Mouse (Mus musculus): ENCODE data around the gene Tbc1d21.

Tbc1d21 gene

DNA sequence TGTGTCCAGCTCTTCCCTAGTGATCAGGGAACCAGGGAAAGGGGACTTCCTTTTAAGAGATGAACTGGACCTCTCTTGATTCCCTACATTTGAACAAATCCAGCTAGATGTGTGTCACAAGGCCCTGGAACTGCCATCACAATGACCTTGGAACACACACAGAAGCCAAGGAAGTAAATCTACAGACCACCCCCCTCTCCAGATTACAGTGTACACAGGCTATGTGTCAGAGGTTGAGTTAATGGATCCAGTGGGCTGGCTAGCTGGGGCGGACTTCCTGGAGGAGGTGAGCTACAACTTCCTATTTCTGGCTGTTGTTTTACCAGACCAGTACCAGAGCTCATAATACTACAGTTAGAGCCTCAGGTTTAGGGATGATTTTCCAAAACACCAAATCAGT lies at the start of gene Tbc1d21:
Gene Tbc1d21, minus strand, starts transcription at position 101 of the 400 bp plus-strand sequence.
- DNase-seq = no peak

DNA sequence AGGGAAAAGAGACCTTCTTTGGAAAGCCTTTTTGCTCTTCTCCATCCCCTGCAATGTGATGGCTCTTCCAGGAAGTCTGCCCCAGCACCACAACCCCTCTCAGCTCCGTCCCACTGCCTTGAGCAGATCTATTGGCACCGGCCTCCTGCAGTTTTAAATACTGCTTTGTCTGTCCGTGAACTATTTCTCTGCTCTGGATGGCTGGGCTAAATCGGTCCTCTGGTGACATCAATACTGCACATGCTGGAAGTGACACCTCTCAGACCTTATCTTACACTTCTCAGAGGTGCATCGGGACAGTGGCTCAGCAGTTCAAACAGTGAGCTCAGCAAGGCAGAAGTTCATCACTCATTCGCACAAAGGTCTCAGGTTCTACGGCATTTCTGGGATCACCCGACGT lies 41.3 kb upstream of the Tbc1d21 start:
- DNase-seq = no peak

DNA sequence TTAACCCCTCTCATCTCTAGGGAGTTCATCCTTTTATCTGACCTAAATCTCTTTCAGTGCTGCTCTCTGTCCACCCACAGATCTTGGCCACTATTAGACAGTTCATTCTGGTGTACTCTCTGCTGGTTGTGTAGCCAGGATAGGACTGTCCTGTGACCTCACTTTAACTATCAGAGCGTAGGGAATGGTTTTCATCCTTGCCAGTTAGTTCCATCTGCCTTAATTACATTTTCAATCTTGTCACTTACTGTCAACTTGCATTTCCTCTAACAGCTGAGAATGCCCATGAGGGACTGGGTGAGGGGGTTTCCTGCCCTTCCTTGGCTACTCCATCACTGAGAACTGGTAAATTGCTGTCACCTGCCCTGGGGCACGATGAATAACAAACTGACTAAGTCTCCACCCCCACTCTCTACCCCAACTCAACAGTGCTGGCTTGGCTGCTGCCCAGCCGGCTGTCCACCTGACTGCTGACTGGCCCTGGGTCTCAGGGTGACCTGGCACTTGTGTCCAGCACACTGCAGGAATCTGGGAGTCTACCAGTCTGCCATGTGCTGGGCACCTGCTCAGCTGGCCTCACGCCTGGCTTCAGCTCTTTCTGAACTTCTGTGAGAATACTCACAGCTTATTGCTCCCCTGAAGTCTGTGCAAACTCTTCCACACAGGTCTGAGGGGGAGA lies 39.9 kb upstream of the Tbc1d21 start:
- peak; percentile 89 for DNase-seq

GRCm38 (mm10) chr9:58409247-58409646 lies 39.0 kb upstream of the Tbc1d21 start:
- DNase-seq = peak; percentile 36

DNA sequence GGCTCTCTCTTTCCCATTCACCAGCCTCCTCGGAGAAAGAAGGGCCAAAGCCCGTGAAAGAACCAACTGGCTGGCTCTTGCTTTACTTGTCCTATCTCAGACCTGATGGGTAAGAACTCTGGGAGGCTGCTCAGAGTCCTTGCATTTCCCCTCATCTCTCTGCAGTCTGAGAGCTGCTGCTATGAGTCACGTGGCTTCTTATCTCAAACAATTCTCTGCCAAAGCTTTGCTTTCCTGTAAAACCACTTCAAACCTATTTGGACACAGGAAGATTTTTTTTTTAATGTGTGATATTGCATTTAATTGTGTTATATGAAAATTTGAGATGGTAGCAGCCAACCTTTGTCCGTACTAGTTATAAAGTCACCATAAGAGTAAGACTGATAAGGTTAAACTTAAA lies 34.2 kb upstream of the Tbc1d21 start:
- no peak for DNase-seq

GRCm38 (mm10) chr9:58401371-58402082 lies 31.3 kb upstream of the Tbc1d21 start:
- peak; percentile 75 for DNase-seq

DNA sequence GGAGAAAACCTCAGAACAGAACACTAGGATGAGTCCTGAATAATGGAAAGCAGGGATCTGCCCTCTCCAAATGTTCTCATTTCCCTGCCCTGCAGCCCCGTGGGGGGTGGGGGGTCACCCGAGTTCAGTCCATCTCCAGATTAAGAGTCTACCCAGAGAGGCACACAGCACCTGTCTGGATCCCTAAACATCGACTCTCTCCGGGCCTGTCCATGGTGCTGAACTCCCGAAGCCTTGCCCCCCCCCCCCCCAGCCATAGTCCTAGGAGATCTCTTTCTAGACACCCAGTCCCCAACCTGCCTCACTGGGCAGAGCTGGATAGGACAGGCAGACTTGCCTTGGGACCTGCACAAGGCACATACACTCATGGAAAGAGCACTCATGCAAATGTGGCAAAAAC lies 29.4 kb upstream of the Tbc1d21 start:
- no peak for DNase-seq

- DNase-seq = no peak
Measured at GRCm38 (mm10) chr9:58394605-58395004, 24.4 kb upstream of the Tbc1d21 start.

DNA sequence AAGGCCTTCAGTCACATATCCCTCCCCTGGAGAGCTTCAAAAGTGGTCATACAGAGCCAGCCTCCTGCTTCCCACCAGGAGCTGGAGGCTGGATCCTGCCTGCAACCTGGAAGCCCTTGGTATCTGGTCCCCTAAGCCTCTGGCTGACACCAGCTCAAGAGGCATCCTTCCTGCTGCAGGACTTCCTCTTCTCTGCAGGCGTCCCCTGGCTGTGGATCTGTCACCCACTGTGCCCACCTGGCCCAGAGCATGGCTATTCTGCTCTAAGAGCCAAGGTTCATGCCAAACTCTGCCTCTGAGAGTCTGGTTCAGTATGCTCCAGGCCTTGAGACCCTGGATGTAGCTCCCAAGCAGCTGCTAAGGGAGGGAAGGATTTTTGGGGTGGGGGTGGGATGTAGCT lies 23.6 kb upstream of the Tbc1d21 start:
- DNase-seq = peak; percentile 90

DNA sequence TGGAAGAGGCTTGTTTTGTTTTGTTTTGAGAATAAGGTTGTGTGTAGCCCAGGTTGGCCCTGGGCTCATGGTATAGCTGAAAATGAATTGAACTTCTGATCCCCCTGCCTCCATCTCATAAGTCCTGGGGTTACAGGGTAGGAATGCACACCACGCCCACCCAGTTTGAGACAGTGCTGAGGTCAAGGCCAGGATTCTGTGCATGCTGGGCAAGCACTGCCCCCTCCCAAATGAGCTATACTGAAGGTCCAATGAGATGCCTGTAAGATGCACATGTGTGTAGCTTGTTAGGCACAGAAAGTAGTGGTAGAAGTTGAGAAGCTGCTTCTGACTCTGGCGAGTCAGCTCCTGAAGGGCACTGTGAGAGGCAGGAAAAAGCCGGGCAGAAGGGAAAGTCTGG lies 18.1 kb upstream of the Tbc1d21 start:
- DNase-seq = no peak

DNA sequence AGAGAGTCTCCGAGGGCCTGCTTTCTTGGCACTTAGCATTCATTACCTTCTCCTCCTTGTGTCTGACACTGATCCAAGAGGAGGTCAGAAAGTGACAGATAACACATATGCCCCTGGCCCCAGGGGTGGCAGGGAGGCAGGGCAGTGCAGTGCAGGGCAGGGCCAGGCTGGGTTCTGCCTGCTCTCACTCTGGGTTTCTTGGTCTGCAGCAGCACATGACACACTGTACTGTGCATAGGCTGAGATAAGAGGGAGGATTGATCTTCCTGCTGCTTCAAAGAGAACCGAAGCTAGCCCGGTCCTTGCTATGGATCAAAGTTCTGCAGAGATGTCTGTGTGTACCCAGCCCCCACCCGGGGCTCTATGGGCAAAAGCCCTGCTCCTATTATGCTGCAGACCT lies 8.6 kb upstream of the Tbc1d21 start:
- DNase-seq = no peak

- no peak for DNase-seq
Measured at GRCm38 (mm10) chr9:58373912-58374431, 3.7 kb upstream of the Tbc1d21 start.

GRCm38 (mm10) chr9:58371914-58372313 lies 1.7 kb upstream of the Tbc1d21 start:
- no peak for DNase-seq

DNA sequence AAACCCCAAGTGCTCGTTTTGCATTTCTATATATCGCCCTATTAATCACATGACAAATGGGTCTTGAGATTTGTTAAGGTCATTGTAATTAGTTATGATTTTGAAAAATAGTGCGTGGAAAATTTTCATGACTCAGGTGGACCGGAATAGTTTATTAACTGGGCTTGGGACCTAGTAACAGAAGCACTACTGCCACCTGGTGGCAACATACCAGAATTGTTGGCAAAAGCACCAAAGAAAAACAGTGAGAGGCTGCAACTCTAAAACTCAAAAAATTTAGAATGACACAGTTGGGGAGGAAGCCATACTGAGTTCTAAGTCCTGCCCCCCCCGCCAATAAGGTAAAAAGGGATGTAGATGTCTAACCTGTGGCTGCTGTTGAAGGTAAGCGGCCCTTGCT lies 611 bp downstream of the Tbc1d21 start:
- DNase-seq = no peak

- DNase-seq = no peak
Measured at GRCm38 (mm10) chr9:58364325-58364724, 5.9 kb downstream of the Tbc1d21 start.

DNA sequence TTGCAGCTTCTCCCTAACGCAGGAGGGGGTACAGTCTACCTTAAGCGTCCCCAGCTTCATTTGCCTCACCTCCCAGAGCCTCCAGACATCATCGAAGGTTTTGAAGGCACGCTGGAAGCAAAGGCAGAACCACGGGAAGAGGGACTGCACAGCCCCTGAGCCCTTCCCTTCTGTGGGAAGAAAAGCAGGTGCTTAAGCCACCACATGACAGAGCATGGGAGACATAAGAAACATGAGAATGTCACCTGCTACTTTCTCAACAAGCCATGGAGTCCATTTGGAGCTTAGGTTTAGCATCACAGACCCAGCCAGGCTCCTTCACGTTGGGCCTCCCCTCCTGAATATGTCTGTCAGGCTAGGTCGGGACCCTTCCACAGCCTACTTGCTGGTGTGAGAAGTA lies 8.3 kb downstream of the Tbc1d21 start:
- no peak for DNase-seq

- DNase-seq = no peak
Measured at GRCm38 (mm10) chr9:58361373-58361772, 8.9 kb downstream of the Tbc1d21 start.

DNA sequence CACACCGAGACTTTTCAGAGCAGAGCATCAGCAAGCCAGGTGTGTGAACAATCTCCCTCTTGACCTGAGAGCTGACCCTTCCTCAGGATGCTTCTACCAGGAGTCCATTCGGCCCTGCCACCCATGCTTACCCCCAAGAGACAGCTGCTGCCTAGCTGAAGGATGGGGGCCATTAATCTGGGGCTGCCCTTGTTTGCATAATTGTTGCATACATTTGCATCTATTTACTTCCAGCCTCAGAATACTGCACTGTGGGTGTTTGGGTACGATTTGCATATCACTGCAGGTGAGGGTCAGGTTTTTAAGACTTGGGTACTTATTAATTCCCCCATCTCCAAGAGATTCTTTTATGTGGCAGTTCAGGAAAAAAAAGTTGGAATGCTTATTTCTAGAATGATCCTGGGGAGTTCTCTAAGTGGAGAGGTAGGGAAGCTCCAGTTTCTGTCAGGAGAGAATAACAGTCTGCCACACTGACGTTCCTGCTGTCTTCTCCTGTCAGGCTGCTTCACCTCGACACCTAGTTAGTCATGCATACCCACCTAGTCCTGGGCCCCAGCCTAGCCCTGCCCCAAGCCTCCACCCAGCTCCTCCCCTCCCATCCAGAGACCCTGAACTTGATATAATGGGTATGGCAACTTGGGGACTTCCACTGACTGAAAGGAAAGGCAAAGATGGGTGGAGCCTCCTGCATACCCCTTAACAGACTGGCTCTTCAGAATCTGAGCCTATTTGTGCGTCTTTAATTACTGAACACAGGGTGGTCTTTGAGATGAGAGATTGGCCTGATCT lies 14.8 kb downstream of the Tbc1d21 start:
- no peak for DNase-seq

- no peak for DNase-seq
Measured at GRCm38 (mm10) chr9:58354701-58355100, 15.6 kb downstream of the Tbc1d21 start.

DNA sequence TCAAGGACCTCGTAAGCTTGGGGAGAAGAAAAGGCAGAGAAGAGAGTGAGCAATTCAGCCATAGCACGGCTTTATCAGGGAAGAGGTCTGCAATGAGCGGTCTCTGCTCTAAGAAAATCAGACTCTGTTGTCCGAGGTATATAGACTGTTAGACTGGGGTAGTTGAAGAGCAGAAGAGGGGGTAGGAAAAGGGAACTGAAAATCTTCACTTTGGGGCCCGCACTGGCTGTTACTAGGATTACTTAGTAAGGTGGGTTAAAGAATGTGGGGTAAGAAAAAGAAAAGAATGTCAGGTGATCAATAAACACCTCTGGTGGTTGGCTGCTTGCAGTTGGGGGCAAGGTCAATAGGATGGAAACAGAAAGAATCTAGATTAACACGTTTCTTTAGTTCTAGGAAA lies 17.0 kb downstream of the Tbc1d21 start:
- DNase-seq = no peak

GRCm38 (mm10) chr9:58347795-58348194 lies 22.5 kb downstream of the Tbc1d21 start:
- DNase-seq = no peak

GRCm38 (mm10) chr9:58346498-58346897 lies 23.8 kb downstream of the Tbc1d21 start:
- DNase-seq = no peak

DNA sequence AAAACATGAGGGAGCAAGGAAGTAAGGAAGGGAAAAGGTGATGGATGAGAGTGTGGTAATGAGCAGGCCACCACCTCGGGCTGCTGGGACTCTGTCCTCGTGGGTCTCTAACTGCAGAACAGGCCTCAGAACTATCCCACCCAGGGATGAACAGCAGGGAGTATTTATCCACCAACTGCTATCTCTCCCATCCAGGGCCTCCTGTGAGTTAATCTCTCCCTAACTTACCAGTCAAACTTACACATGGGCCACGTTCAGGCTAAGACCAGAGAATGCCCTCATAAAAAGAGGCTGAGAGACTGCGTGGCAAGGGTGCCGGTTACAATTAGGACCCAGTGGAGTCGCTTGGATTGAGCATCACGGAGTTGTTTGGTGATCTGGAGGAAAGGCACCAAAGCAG lies 24.3 kb downstream of the Tbc1d21 start:
- DNase-seq = no peak

DNA sequence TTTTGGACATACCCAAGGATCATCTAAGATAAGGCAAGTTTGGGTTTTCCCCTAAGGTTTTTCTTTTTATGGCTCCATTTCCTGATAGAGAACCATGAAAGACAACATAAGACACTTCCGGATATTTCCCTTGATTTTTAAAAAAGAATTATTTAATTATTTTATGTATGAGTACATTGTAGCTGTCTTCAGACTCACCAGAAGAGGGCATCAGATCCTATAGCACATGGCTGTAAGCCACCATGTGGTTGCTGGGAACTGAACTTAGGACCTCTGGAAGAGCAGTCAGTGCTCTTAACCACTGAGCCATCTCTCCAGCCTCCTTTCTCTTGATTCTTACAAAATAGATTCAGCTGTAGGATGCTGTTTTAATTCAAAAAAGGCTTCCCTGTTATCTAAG lies 28.5 kb downstream of the Tbc1d21 start:
- DNase-seq = no peak
